Mouse (Mus musculus) limb, embryonic 13.5 days (tissue): ENCODE results near the gene Tcaim. TPM values are rescaled to one million over a fixed set of nuclear protein-coding genes. Genes with fewer than 3 reads are reported as not detected.
"Not testable (repeated sequence)": the region's sequence is repeated elsewhere in the genome, so short reads cannot be mapped to it uniquely, and the experiment has no call there.

ENCODE experiments used
- ATAC-seq: fragments of 200-750 bp; cut with Nextera tagmentation; 2 replicates; pipeline ENCODE4 v1.8.0; 2017; ENCODE audit warnings: low read depth, moderate number of reproducible peaks, moderate TSS enrichment; ENCODE audit not compliant: low FRiP score
- H3K27ac ChIP-seq: fragments of 300-500 bp; sonication (generic); 2 replicates; pipeline ENCODE4 v1.5.1; 2015; ENCODE audit warnings: inconsistent platforms, mild to moderate bottlenecking, moderate library complexity
- H3K27me3 ChIP-seq: fragments of 300-500 bp; sonication (generic); 2 replicates; pipeline ENCODE4 v1.6.1; 2015; ENCODE audit warnings: mild to moderate bottlenecking, inconsistent platforms
- H3K36me3 ChIP-seq: fragments of 300-500 bp; sonication (generic); 2 replicates; pipeline ENCODE4 v1.6.1; 2015; ENCODE audit warnings: inconsistent platforms, mild to moderate bottlenecking, moderate library complexity
- H3K4me1 ChIP-seq: fragments of 300-500 bp; sonication (generic); 2 replicates; pipeline ENCODE4 v1.6.1; 2015; ENCODE audit warnings: inconsistent platforms
- H3K4me2 ChIP-seq: fragments of 300-500 bp; sonication (generic); replicated peaks from 2 replicates; pipeline ENCODE4 v1.6.1; 2015; ENCODE audit warnings: inconsistent platforms, mild to moderate bottlenecking, moderate library complexity
- H3K4me3 ChIP-seq: fragments of 300-500 bp; sonication (generic); 2 replicates; pipeline ENCODE4 v1.5.1; 2015; ENCODE audit warnings: moderate library complexity, mild to moderate bottlenecking, inconsistent platforms
- H3K9ac ChIP-seq: fragments of 300-500 bp; sonication (generic); 2 replicates; pipeline ENCODE4 v1.6.1; 2015; ENCODE audit warnings: mild to moderate bottlenecking, inconsistent platforms
- H3K9me3 ChIP-seq: fragments of 300-500 bp; sonication (generic); 2 replicates; pipeline ENCODE4 v1.6.1; 2016; ENCODE audit warnings: inconsistent platforms
- WGBS: fragments of 180-500 bp; shearing (Covaris S2); methylation state at CpG from one replicate; pipeline ENCODE4 v1.1.7; 2015; 5-methylcytosine and 5-hydroxymethylcytosine counted together
- polyA plus RNA-seq: library from polyadenylated mRNA; unstranded; fragments of >200 nt; fragmentation: Nextera tagmentation; extraction: Ambion mirVana; gene quantifications from 2 replicates; pipeline ENCODE4 v1.2.1, GENCODE M21; 2015

The Tcaim gene
- polyA plus RNA-seq, 1 experiment from 2014 or later, result 8.4 TPM

DNA sequence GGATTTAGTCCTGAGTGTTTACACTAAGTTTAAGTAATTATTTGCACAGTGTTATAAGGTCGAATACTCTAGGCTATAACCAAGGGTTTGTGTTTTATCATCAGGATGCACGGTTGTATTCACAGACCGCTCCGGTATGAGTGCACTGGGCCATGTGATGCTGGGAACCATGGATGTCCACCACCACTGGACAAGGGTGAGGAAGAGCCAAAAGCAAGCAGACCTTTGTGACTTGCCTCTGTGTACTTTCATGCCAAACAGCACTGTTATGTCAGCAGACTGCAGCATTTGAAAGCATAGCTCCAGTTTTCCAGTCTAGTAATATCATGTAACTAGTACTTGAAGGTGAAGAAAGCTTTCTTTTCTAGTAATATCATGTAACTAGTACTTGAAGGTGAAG, 21.4 kb downstream of the Tcaim start:
- Histone ChIP-seq H3K9ac (no peak overlapping the region), H3K36me3 (peaks cover 78% of the 10 kb centered on the region), H3K4me3 (no peak overlapping the region), H3K9me3 (no peaks in the 10 kb centered on the region), H3K4me1 (no peaks in the 10 kb centered on the region), H3K27ac (no peak overlapping the region), H3K4me2 (no peak overlapping the region), H3K27me3 (no peaks in the 10 kb centered on the region)
- WGBS, result 93% methylated on average over 4 of the region's 4 CpGs
- no peak for ATAC-seq

DNA sequence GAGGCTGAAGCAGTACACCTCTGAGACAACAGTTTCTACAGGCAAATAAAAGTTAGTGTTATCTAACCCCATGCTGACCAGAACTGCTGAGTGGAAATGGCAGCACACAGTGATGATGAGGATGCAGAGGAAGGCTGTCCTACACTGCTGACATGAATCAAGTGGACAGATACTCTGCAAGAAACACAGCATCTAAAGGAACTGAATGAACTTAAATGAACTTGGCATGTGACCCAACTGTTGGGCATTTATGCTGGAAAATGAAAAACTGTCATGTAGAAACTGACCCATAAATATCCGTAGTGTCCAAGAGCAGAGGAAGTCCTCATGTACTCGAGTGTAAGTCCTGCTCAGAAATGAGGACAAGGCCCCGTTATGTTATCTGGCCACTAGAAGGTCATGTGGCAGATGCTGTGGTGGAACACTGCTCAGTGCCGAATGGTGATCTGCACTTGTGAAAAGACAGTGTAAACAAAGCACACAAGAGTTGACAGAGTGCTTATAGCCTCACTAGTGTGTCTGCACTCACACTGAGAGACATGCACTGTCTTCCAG, 24.6 kb downstream of the Tcaim start:
- Histone ChIP-seq H3K4me1 (no peaks in the 10 kb centered on the region), H3K27me3 (no peaks in the 10 kb centered on the region), H3K4me3 (no peak overlapping the region), H3K9me3 (no peaks in the 10 kb centered on the region), H3K4me2 (no peak overlapping the region), H3K36me3 (peaks cover 70% of the 10 kb centered on the region), H3K27ac (no peak overlapping the region), H3K9ac (no peak overlapping the region)
- ATAC-seq, result no peak
- 76% methylated on average over 4 of the region's 4 CpGs for WGBS

- 39% methylated on average over 9 of the region's 9 CpGs for WGBS
- peak overlapping the region; percentile 39; the same call in 1 of the 2 replicates for H3K4me2 ChIP-seq
- H3K9ac ChIP-seq, result no peak overlapping the region
- ATAC-seq, result peak; percentile 25; the same call in 1 of the 2 replicates
- peak overlapping the region; percentile 63 for H3K27ac ChIP-seq
- H3K9me3 ChIP-seq, result no peaks in the 10 kb centered on the region
- no peak overlapping the region for H3K4me3 ChIP-seq
- H3K27me3 ChIP-seq, result no peaks in the 10 kb centered on the region
- H3K36me3 ChIP-seq, result peaks cover 22% of the 10 kb centered on the region
- peaks cover 27% of the 10 kb centered on the region for H3K4me1 ChIP-seq
Measured at GRCm38 (mm10) chr9:122836126-122836525, 30.8 kb downstream of the Tcaim start.

- Histone ChIP-seq H3K36me3 (peaks cover 19% of the 10 kb centered on the region), H3K9ac (no peak overlapping the region), H3K27me3 (no peaks in the 10 kb centered on the region), H3K4me2 (peak overlapping the region; percentile 39), H3K9me3 (no peaks in the 10 kb centered on the region), H3K27ac (peak overlapping the region; percentile 80), H3K4me1 (peaks cover 27% of the 10 kb centered on the region), H3K4me3 (no peak overlapping the region)
- WGBS, result 21% methylated on average over 6 of the region's 6 CpGs
- peak; percentile 88 for ATAC-seq
Measured at GRCm38 (mm10) chr9:122836790-122837189, 31.5 kb downstream of the Tcaim start.

DNA sequence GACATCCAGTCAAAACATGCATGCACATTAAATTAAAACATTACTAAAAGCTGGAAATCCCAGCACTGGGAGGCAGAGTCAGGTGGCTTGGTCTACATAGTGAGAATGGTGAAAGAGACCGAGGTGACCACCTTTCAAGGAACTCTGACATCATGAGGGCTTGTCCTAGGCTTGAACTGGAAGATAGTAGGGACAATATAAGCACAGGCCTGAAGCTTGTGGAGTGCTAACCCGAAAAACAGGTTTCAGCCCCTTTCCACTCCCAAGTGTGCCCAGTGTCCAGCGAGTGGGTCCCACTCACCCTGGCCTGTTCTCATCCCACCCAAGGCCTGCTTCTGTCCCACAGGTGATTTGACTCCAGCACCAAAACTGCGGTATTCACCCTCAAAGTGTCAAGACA, 31.9 kb downstream of the Tcaim start:
- peaks cover 27% of the 10 kb centered on the region for H3K4me1 ChIP-seq
- 80% methylated on average over 4 of the region's 4 CpGs for WGBS
- peak overlapping the region; percentile 39 for H3K4me2 ChIP-seq
- no peaks in the 10 kb centered on the region for H3K9me3 ChIP-seq
- ATAC-seq, result peak; percentile 53
- H3K27me3 ChIP-seq, result no peaks in the 10 kb centered on the region
- H3K27ac ChIP-seq, result peak overlapping the region; percentile 80
- no peak overlapping the region for H3K9ac ChIP-seq
- H3K36me3 ChIP-seq, result peaks cover 19% of the 10 kb centered on the region
- no peak overlapping the region for H3K4me3 ChIP-seq

DNA sequence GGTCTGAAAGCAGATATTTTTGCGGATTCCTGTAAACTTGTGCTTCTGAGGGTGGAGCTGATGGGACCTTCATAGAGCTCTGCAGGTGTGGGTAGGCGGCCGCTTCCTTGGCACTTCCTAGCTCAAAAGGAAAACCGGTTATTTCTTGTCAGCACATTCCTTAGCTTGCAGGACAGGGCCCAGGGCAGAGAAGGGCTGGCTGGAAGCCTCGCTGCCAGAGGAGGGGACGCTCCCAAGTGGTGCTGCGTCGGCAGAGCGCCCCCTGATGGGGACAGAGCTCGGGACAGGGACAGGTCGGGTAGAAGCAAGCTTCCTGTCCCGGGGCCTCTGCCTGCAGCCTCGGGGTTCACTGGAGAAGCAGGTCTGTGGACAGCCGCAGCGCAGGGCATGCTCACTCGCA, 32.3 kb downstream of the Tcaim start:
- Histone ChIP-seq H3K9ac (no peak overlapping the region), H3K4me1 (peaks cover 27% of the 10 kb centered on the region), H3K9me3 (no peaks in the 10 kb centered on the region), H3K27me3 (no peaks in the 10 kb centered on the region), H3K4me2 (peak overlapping the region; percentile 34), H3K36me3 (peaks cover 16% of the 10 kb centered on the region), H3K27ac (peak overlapping the region; percentile 80), H3K4me3 (no peak overlapping the region)
- 25% methylated on average over 16 of the region's 16 CpGs for WGBS
- no peak for ATAC-seq

DNA sequence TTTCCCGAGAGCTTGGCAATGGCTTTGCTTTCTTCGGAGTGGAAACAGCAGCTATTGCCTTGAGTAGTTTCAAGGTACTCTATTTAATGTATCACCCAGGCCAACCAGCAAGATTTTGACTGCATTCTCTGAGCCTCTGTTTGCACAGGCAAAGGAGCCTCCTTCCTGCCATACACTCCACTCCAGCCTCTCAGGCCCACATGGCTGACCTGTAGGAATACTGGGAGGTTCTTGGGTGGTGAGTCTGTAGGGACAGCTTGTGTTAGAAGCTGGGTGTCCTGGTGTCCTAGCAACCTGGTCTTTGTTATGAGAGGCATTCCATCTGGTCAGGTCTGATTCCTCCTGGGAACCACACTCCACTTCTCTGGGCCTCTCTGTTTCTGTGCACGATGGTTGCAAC, 38.4 kb downstream of the Tcaim start, which contains the start of gene Gm35549:
TSS of gene Gm35549 (minus strand) at position 276 of the 400 bp plus-strand sequence.
- no peak within 1 kb of the TSS for H3K9ac ChIP-seq
- H3K27me3 ChIP-seq, result no peaks in the 10 kb centered on the region
- peaks cover 5% of the 10 kb centered on the region; the same call in 1 of the 2 replicates for H3K9me3 ChIP-seq
- no peak within 1 kb of the TSS for H3K4me2 ChIP-seq
- no peak for ATAC-seq
- no peak within 1 kb of the TSS for H3K27ac ChIP-seq
- H3K4me1 ChIP-seq, result no peaks in the 10 kb centered on the region
- no peak within 1 kb of the TSS for H3K4me3 ChIP-seq
- 76% methylated on average over 3 of the region's 3 CpGs for WGBS
- peaks cover 6% of the 10 kb centered on the region for H3K36me3 ChIP-seq

DNA sequence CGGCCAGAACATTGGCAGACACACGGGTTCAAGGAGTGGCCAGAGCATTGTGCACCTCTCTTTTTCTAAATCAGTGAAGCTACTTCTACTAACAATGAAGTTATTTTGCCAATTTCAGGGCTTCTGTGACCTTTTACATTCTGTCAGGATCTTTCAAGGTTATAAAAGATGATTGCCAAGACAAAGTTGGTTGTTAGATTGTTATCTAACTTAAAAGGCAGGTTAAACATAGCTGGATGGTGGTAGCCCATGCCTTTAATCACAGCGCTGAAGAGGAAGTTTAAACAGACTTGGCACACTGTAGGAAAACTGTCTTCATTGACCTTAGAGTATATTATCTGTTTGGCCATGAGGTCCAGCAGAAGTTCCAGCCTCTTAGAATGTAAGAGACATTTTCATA, 40.3 kb downstream of the Tcaim start:
- no peak overlapping the region for H3K9ac ChIP-seq
- H3K27me3 ChIP-seq, result no peaks in the 10 kb centered on the region
- no peak overlapping the region for H3K4me2 ChIP-seq
- WGBS, result 85% methylated on average over 3 of the region's 3 CpGs
- peaks cover 5% of the 10 kb centered on the region; the same call in 1 of the 2 replicates for H3K9me3 ChIP-seq
- H3K4me3 ChIP-seq, result no peak overlapping the region
- no peak for ATAC-seq
- H3K36me3 ChIP-seq, result peaks cover 23% of the 10 kb centered on the region
- H3K27ac ChIP-seq, result no peak overlapping the region
- H3K4me1 ChIP-seq, result no peaks in the 10 kb centered on the region

DNA sequence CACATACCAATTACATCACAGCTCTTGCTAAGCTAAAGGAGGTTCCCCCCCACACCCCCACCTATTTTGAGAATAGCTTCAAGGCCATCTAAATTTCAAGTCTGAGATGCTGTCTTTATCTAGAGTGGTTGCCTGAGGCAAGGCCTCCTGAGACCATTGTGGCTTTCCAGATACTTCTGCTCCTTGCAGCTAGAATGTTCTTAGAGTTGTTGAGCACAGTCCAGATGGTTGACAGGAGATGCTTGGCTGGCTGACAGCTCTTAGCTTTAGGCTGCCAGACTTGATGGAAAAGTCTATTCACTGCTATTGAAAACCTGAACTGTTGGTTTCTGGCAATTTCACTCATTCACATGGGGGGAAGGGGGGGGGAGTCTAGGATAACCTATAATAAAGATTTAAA, 40.8 kb downstream of the Tcaim start:
- peaks cover 29% of the 10 kb centered on the region for H3K36me3 ChIP-seq
- no peak for ATAC-seq
- peaks cover 5% of the 10 kb centered on the region; the same call in 1 of the 2 replicates for H3K9me3 ChIP-seq
- no peak overlapping the region for H3K4me3 ChIP-seq
- H3K4me2 ChIP-seq, result no peak overlapping the region
- no peaks in the 10 kb centered on the region for H3K4me1 ChIP-seq
- H3K9ac ChIP-seq, result no peak overlapping the region
- no peak overlapping the region for H3K27ac ChIP-seq
- H3K27me3 ChIP-seq, result no peaks in the 10 kb centered on the region

GRCm38 (mm10) chr9:122847811-122848311, 42.5 kb downstream of the Tcaim start:
- not testable (repeated sequence) for H3K4me3 ChIP-seq, H3K27me3 ChIP-seq, H3K4me2 ChIP-seq, H3K9me3 ChIP-seq, H3K27ac ChIP-seq, H3K9ac ChIP-seq, H3K4me1 ChIP-seq, ATAC-seq
- peaks cover 46% of the 10 kb centered on the region for H3K36me3 ChIP-seq
- WGBS, result 91% methylated on average over 7 of the region's 8 CpGs

GRCm38 (mm10) chr9:122854526-122854925, 49.2 kb downstream of the Tcaim start:
- no peaks in the 10 kb centered on the region for H3K4me1 ChIP-seq
- H3K36me3 ChIP-seq, result peaks cover 95% of the 10 kb centered on the region
- WGBS, result 93% methylated on average over 7 of the region's 7 CpGs
- no peak overlapping the region for H3K27ac ChIP-seq
- no peak overlapping the region for H3K4me3 ChIP-seq
- no peak overlapping the region for H3K4me2 ChIP-seq
- no peak for ATAC-seq
- H3K9ac ChIP-seq, result no peak overlapping the region
- peaks cover 6% of the 10 kb centered on the region for H3K9me3 ChIP-seq
- no peaks in the 10 kb centered on the region for H3K27me3 ChIP-seq

DNA sequence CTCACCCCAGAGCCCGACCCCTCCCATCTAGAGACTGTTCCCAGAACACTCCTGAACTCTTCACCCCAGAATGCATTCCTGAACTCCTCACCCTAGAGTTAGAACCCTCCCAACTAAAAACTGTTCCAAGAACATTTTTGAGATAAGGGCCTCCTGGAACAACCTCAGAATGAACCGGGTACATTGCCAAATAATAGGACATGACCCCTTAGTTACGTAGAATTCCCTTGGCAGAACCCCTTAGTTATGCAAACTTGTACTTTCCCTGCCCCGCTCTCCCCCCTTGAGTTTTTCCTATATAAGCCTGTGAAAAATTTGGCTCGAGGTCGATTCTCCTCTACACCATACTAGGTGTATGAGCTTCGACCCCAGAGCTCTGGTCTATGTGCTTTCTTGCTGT, 49.8 kb downstream of the Tcaim start:
- Histone ChIP-seq H3K9me3 (peaks cover 12% of the 10 kb centered on the region), H3K36me3 (peaks cover 95% of the 10 kb centered on the region)
- not testable (repeated sequence) for H3K27me3 ChIP-seq, H3K27ac ChIP-seq, H3K4me2 ChIP-seq, H3K4me3 ChIP-seq, H3K4me1 ChIP-seq, H3K9ac ChIP-seq, ATAC-seq
- WGBS, result 82% methylated on average over 2 of the region's 7 CpGs

- no peak for ATAC-seq
- Histone ChIP-seq H3K9ac (no peak overlapping the region), H3K9me3 (peaks cover 17% of the 10 kb centered on the region), H3K36me3 (peaks cover 95% of the 10 kb centered on the region), H3K27me3 (no peaks in the 10 kb centered on the region), H3K27ac (no peak overlapping the region), H3K4me2 (no peak overlapping the region), H3K4me1 (no peaks in the 10 kb centered on the region), H3K4me3 (no peak overlapping the region)
- 96% methylated on average over 4 of the region's 4 CpGs for WGBS
Measured at GRCm38 (mm10) chr9:122855617-122856016, 50.3 kb downstream of the Tcaim start.
